Mouse (Mus musculus) hindbrain, postnatal 0 days (tissue): ENCODE data around the gene Taf1c. TPM values are rescaled to one million over a fixed set of nuclear protein-coding genes. Genes with fewer than 3 reads are reported as not detected.

ENCODE experiments used
- ATAC-seq: fragments of 200-750 bp; cut with Nextera tagmentation; 2 replicates; pipeline ENCODE4 v1.8.0; 2017; ENCODE audit warnings: mild to moderate bottlenecking, moderate TSS enrichment, moderate library complexity
- DNase-seq: peaks from one replicate; pipeline ENCODE4 v3.0.0-alpha.2; 2015; ENCODE audit warnings: low spot score
- H3K27ac ChIP-seq: fragments of 300-500 bp; sonication (generic); 2 replicates; pipeline ENCODE4 v1.5.1; 2014; ENCODE audit warnings: mild to moderate bottlenecking
- H3K27me3 ChIP-seq: fragments of 300-500 bp; sonication (generic); 2 replicates; pipeline ENCODE4 v1.6.1; 2014; ENCODE audit warnings: low read length, mixed read lengths; ENCODE audit not compliant: insufficient read depth
- H3K36me3 ChIP-seq: fragments of 300-500 bp; sonication (generic); 2 replicates; pipeline ENCODE4 v1.6.1; 2014; ENCODE audit warnings: low read length, mixed read lengths; ENCODE audit not compliant: insufficient read depth
- H3K4me1 ChIP-seq: fragments of 300-500 bp; sonication (generic); 2 replicates; pipeline ENCODE4 v1.6.1; 2014; ENCODE audit warnings: antibody characterized with exemption, low read length, mixed read lengths; ENCODE audit not compliant: insufficient read depth
- H3K4me2 ChIP-seq: fragments of 300-500 bp; sonication (generic); 2 replicates; pipeline ENCODE4 v1.6.1; 2014; ENCODE audit warnings: low read depth, mild to moderate bottlenecking, low read length, moderate library complexity, mixed read lengths
- H3K4me3 ChIP-seq: fragments of 300-500 bp; sonication (generic); 2 replicates; pipeline ENCODE4 v1.5.1; 2014; ENCODE audit warnings: low read length
- H3K9ac ChIP-seq: fragments of 300-500 bp; sonication (generic); replicated peaks from 2 replicates; pipeline ENCODE4 v1.6.1; 2014; ENCODE audit warnings: mild to moderate bottlenecking, low read length, moderate library complexity, mixed read lengths
- H3K9me3 ChIP-seq: fragments of 300-500 bp; sonication (generic); 2 replicates; pipeline ENCODE4 v1.6.1; 2016; ENCODE audit warnings: low read length, mixed read lengths
- CTCF ChIP-seq: IDR thresholded peaks from 2 replicates; pipeline ENCODE4 v1.5.1; 2016; ENCODE audit warnings: antibody characterized with exemption, control low read depth, low read depth
- WGBS: fragments of 180-500 bp; shearing (Covaris S2); extraction: QIAGEN DNeasy Blood & Tissue Kit; methylation state at CpG from one replicate; pipeline ENCODE4 v1.1.7; 2014; 5-methylcytosine and 5-hydroxymethylcytosine counted together
- polyA plus RNA-seq: library from polyadenylated mRNA; unstranded; fragments of >200 nt; fragmentation: Nextera tagmentation; extraction: Ambion mirVana; gene quantifications from 2 replicates; pipeline ENCODE4 v1.2.1, GENCODE M21; 2015
- total RNA-seq: library from RNA; depleted of rRNA; stranded (reverse); fragments of >200 nt; gene quantifications from 2 replicates; pipeline ENCODE4 v1.2.3, GENCODE M21; 2014; rRNA removed

The Taf1c gene
- total RNA-seq (19.8 and 29.7 TPM in 2 replicates), polyA plus RNA-seq (7.9 and 9.4 TPM in 2 replicates)

DNA sequence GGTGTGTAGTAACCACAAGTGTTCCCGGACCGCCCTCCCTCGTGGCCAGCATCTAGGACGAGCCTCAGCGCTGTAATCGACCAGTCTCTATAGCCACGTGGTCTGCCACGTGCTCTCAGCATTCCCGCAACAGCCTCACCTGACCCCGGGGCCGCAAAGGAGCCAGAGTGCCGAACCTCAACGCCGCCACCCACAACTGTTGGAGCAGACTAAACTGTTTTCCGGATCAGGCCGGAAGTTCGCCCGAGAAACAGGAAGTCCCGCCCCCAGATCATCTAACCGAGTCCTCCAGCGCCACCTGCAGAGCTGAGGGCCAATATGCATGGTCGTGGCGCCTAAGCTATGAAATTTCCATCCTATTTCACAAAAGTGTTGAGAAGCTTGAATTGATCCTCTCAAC lies at the start of gene Taf1c:
Gene Taf1c, minus strand, starts transcription at position 227 of the 400 bp plus-strand sequence.
- peak; percentile 98 for DNase-seq
- no peaks in the 10 kb centered on the region for H3K27me3 ChIP-seq
- peak within 1 kb of the TSS; percentile 62 for H3K9ac ChIP-seq
- H3K4me3 ChIP-seq = peak within 1 kb of the TSS; percentile 60
- H3K36me3 ChIP-seq = peaks cover 24% of the 10 kb centered on the region
- H3K9me3 ChIP-seq = 0 out of 2 replicates have a peak, but pooled peaks cover 3% of the 10 kb centered on the region
- H3K4me2 ChIP-seq = peak within 1 kb of the TSS; percentile 93
- peaks cover 8% of the 10 kb centered on the region; the same call in 1 of the 2 replicates for H3K4me1 ChIP-seq
- peak; percentile 90 for ATAC-seq
- peak; percentile 84 for TF ChIP-seq CTCF
- under 1% methylated on average over 23 of the region's 23 CpGs for WGBS
- peak within 1 kb of the TSS; percentile 64; the same call in 1 of the 2 replicates for H3K27ac ChIP-seq

DNA sequence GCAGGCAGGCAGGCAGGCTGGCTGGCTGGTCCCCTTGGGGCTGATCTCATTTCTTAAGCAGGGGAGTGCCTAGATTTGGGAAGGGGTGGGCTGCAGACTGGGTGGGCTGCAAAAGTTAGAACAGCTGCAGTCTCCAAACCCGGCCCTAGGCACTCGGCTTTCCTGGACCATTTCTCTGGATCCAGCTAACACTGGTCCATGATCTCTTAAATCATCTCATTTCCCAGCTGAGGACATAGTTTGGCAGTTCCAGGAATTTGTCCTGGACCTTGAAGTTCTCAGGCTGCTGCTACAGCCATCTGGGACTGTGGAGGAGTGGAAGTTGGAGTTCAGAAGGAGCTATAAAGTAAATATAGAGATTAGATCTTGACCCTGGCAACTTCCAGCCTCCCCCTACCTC lies 46.3 kb upstream of the Taf1c start:
- no peak overlapping the region for H3K4me3 ChIP-seq
- H3K9ac ChIP-seq = no peak overlapping the region
- H3K27me3 ChIP-seq = no peaks in the 10 kb centered on the region
- no peaks in the 10 kb centered on the region for H3K36me3 ChIP-seq
- no peak overlapping the region for H3K27ac ChIP-seq
- no peaks in the 10 kb centered on the region for H3K9me3 ChIP-seq
- no peak for TF ChIP-seq CTCF
- DNase-seq = no peak
- no peaks in the 10 kb centered on the region for H3K4me1 ChIP-seq
- no peak overlapping the region for H3K4me2 ChIP-seq
- no peak for ATAC-seq
- WGBS = 81% methylated on average over 2 of the region's 2 CpGs

DNA sequence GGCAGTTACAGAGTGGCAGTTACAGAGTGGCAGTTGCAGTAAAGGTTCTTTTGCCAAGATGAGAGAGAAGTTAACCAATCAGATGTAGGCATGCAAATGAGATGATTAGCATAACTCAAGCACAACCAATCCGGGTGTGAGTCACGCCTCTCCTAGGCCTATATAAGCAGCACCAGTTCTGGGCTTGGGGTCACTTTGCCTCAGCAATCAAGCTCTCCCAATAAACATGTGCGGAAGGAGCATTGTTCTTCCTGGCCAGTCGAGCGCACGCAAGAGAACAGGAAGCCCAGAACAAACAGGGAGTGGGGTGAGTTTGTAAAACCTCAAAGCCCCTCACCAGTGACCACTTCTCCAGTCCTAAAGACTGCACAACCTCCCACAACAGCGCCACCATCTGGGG lies 41.8 kb upstream of the Taf1c start:
- no peaks in the 10 kb centered on the region for H3K4me1 ChIP-seq
- H3K27me3 ChIP-seq = no peaks in the 10 kb centered on the region
- H3K4me2 ChIP-seq = no peak overlapping the region
- no peak overlapping the region for H3K4me3 ChIP-seq
- ATAC-seq (no peak), DNase-seq (no peak)
- no peaks in the 10 kb centered on the region for H3K36me3 ChIP-seq
- no peak for TF ChIP-seq CTCF
- no peak overlapping the region for H3K27ac ChIP-seq
- 84% methylated on average over 7 of the region's 7 CpGs for WGBS
- no peak overlapping the region for H3K9ac ChIP-seq
- H3K9me3 ChIP-seq = no peaks in the 10 kb centered on the region

DNA sequence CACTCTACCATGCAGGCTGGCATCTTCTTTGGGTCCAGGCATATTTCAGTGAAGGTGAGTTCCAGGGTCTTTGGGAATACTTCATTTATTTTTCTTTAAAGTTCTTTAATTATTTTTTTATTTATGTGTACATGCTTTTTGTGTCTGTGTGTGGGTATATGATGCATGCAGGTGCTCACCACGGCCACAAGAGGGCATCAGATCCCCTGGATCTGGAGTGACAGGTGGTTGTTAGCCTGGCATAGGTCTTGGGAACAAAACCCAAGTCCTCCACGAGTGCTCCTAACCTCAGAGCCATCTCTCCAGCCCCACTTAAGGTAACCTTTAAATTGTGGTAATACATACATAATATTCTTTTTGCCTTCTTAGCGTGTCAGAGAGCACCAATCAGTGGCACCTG lies 41.2 kb upstream of the Taf1c start:
- WGBS = 84% methylated on average over 3 of the region's 3 CpGs
- H3K27me3 ChIP-seq = no peaks in the 10 kb centered on the region
- H3K4me3 ChIP-seq = no peak overlapping the region
- ATAC-seq (no peak), DNase-seq (no peak)
- no peaks in the 10 kb centered on the region for H3K4me1 ChIP-seq
- H3K9me3 ChIP-seq = no peaks in the 10 kb centered on the region
- peak; percentile 32 for TF ChIP-seq CTCF
- H3K36me3 ChIP-seq = no peaks in the 10 kb centered on the region
- no peak overlapping the region for H3K27ac ChIP-seq
- H3K9ac ChIP-seq = no peak overlapping the region
- no peak overlapping the region for H3K4me2 ChIP-seq

DNA sequence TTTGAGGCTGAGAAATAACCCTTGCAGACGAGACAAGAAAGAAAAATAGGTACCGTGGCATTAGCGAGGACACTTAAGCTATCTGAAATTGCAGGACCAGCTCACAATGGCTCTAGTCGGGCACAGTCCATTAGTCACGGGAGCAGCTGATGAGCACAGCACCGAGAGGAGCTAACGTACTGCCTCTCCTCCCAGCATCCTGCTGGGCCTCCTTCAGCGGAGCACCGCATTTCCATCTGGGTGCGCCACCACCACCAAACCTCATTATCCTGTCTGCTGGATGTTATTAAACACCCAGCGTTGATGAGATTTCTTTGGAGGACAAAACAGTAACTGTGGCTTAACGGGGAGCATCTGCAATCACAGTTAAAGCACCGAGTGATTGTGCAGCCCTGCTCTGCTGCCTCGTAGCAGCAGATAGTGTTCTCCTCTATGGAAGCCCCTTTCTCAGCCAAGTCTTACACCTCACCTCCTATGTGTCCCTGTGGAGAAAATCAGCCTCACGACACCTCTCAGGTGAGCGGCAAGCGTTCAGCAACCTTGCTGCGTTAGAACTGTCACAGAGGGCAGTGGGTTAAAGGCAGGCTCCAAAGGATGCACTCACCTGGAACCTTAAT lies 40.1 kb upstream of the Taf1c start:
- Histone ChIP-seq H3K4me2 (no peak overlapping the region), H3K4me3 (no peak overlapping the region), H3K4me1 (no peaks in the 10 kb centered on the region), H3K36me3 (no peaks in the 10 kb centered on the region), H3K9me3 (no peaks in the 10 kb centered on the region), H3K27me3 (no peaks in the 10 kb centered on the region), H3K27ac (peak overlapping the region; percentile 56), H3K9ac (no peak overlapping the region)
- ATAC-seq (peak; percentile 82), DNase-seq (peak; percentile 59)
- WGBS = 36% methylated on average over 18 of the region's 18 CpGs
- TF ChIP-seq CTCF = no peak

DNA sequence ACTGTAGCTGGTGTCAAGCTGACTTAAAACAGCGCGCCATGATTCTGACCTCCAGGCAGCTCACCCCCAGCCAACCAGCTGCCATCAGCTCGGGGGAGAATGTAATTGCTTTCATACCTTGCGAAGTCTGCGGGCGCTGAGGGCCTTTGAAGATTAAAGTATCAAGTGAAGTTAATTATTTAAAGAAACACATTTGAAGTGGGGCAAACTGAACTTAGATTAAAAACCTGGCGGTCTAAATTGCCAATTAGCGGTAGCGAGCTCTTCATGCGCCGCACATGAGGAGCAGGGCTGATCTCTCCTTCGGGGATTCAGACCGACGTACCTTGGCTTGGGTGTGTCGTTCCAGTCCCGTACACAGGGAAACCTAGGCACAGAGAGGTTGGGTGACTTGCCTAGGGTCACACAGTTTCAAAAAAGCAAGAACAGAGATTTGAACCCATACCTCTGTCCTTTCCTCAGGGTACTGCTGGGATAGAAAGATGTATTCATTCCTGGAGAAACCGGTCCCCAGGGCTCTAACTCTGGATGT lies 39.5 kb upstream of the Taf1c start:
- Histone ChIP-seq H3K4me3 (no peak overlapping the region), H3K4me1 (no peaks in the 10 kb centered on the region), H3K36me3 (no peaks in the 10 kb centered on the region), H3K9ac (no peak overlapping the region), H3K27ac (peak overlapping the region; percentile 56; the same call in 1 of the 2 replicates), H3K9me3 (no peaks in the 10 kb centered on the region), H3K27me3 (no peaks in the 10 kb centered on the region), H3K4me2 (no peak overlapping the region)
- WGBS = 74% methylated on average over 17 of the region's 17 CpGs
- ATAC-seq (peak; percentile 57; the same call in 1 of the 2 replicates), DNase-seq (peak; percentile 44)
- no peak for TF ChIP-seq CTCF

DNA sequence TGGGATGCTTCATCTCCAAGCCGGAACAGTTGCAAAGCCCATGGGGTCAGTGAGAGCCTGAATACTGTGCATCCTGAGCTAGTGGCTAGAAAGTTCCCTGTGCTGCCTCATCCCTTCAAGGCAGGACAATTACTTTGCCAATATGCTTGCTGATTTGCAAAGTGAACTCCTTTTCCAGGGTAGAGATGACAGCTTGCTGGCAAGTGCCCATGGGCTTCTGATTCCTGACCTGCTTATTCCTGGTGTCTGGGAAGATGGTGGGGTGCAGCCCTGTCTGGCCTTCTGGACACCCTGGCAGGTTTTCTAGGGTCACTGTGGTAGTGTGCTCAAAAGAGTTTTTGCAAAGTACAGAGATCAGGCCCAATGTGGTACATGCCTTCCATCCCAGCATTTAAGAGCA lies 37.9 kb upstream of the Taf1c start:
- no peak for ATAC-seq
- Histone ChIP-seq H3K4me2 (no peak overlapping the region), H3K9me3 (no peaks in the 10 kb centered on the region), H3K36me3 (no peaks in the 10 kb centered on the region), H3K27me3 (no peaks in the 10 kb centered on the region), H3K27ac (no peak overlapping the region), H3K9ac (no peak overlapping the region), H3K4me1 (no peaks in the 10 kb centered on the region), H3K4me3 (no peak overlapping the region)
- WGBS = 93% methylated on average over 1 of the region's 1 CpGs
- no peak for DNase-seq
- no peak for TF ChIP-seq CTCF
